Mouse (Mus musculus) MEL (cell line): Measurements from ENCODE around the gene Dnm1. TPM values are rescaled to one million over a fixed set of nuclear protein-coding genes. Genes with fewer than 3 reads are reported as not detected.

Source experiments
- DNase-seq: peaks from one replicate; pipeline ENCODE4 v3.0.0; 2011; ENCODE audit warnings: low read depth, low spot score
- H3K27ac ChIP-seq: 2 replicates; pipeline ENCODE4 v1.5.1; 2012; ENCODE audit warnings: low read depth, mild to moderate bottlenecking, control low read depth, low read length, moderate library complexity; ENCODE audit not compliant: control insufficient read depth
- H3K27me3 ChIP-seq, 2 experiments: fragments of 150-350 bp in 1 of 2; sonication (generic) in 1 of 2; 2 replicates each; pipeline ENCODE4 v1.6.1; 2012; ENCODE audit warnings: low read length in 2 of 2, mild to moderate bottlenecking in 2 of 2, improper control_type of control experiment in 1 of 2, moderate library complexity in 1 of 2; ENCODE audit not compliant: insufficient read depth in 2 of 2, control insufficient read depth in 1 of 2
- H3K36me3 ChIP-seq, 2 experiments: 2 replicates each; pipeline ENCODE4 v1.6.1; 2012 to 2014; ENCODE audit warnings: low read length in 2 of 2, improper control_type of control experiment in 1 of 2, inconsistent platforms in 1 of 2, mild to moderate bottlenecking in 1 of 2; ENCODE audit not compliant: insufficient read depth in 2 of 2, control insufficient read depth in 1 of 2
- H3K4me1 ChIP-seq, 2 experiments: fragments of 150-350 bp in 1 of 2; sonication (generic) in 1 of 2; 2 replicates each; pipeline ENCODE4 v1.6.1; 2012; ENCODE audit warnings: low read length in 2 of 2, improper control_type of control experiment in 1 of 2, mild to moderate bottlenecking in 1 of 2; ENCODE audit not compliant: insufficient read depth in 2 of 2, control insufficient read depth in 1 of 2
- H3K4me3 ChIP-seq, 2 experiments: fragments of 150-350 bp in 1 of 2; sonication (generic) in 1 of 2; 2 replicates each; pipeline ENCODE4 v1.5.1; 2012; ENCODE audit warnings: low read depth in 2 of 2, low read length in 2 of 2, mild to moderate bottlenecking in 2 of 2, moderate library complexity in 2 of 2, control low read depth in 1 of 2, improper control_type of control experiment in 1 of 2; ENCODE audit not compliant: control insufficient read depth in 1 of 2, insufficient read depth in 1 of 2
- H3K79me2 ChIP-seq: 2 replicates; pipeline ENCODE4 v1.6.1; 2012; ENCODE audit warnings: mild to moderate bottlenecking, low read length, moderate library complexity; ENCODE audit not compliant: control insufficient read depth, poor library complexity, insufficient read depth
- H3K9ac ChIP-seq: 2 replicates; pipeline ENCODE4 v1.6.1; 2012; ENCODE audit warnings: low read depth, mild to moderate bottlenecking, control low read depth, low read length, moderate library complexity; ENCODE audit not compliant: control insufficient read depth, poor library complexity, severe bottlenecking
- H3K9me3 ChIP-seq: fragments of 150-350 bp; sonication (generic); replicated peaks from 2 replicates; pipeline ENCODE4 v1.6.1; 2012; ENCODE audit warnings: mild to moderate bottlenecking, low read length, improper control_type of control experiment, moderate library complexity; ENCODE audit not compliant: insufficient read depth
- CHD1 ChIP-seq: IDR thresholded peaks from 2 replicates; pipeline ENCODE4 v1.6.1; 2012; ENCODE audit warnings: low read depth, mild to moderate bottlenecking, inconsistent platforms, low read length, improper control_type of control experiment
- CHD2 ChIP-seq: IDR thresholded peaks from 2 replicates; pipeline ENCODE4 v1.6.1; 2011; ENCODE audit warnings: low read length, improper control_type of control experiment
- CTCF ChIP-seq, 3 experiments: IDR thresholded peaks in 2 of 3; conservative IDR thresholded peaks in 1 of 3; 2 replicates each; pipeline ENCODE4 v1.5.1; 2011 to 2012; ENCODE audit warnings: low read length in 3 of 3, low read depth in 2 of 3, mild to moderate bottlenecking in 2 of 3, improper control_type of control experiment in 1 of 3, inconsistent platforms in 1 of 3, mixed read lengths in 1 of 3, moderate library complexity in 1 of 3; ENCODE audit not compliant: control insufficient read depth in 1 of 3, insufficient read depth in 1 of 3, poor library complexity in 1 of 3, severe bottlenecking in 1 of 3
- E2F4 ChIP-seq: IDR thresholded peaks from 2 replicates; pipeline ENCODE4 v1.6.1; 2011; ENCODE audit warnings: low read depth, low read length, improper control_type of control experiment, borderline replicate concordance
- ELF1 ChIP-seq: IDR thresholded peaks from 2 replicates; pipeline ENCODE4 v1.6.1; 2014; ENCODE audit warnings: low read depth, mild to moderate bottlenecking, inconsistent platforms, low read length, improper control_type of control experiment, moderate library complexity
- KAT2A ChIP-seq: conservative IDR thresholded peaks from 2 replicates; pipeline ENCODE4 v1.6.1; 2012; ENCODE audit warnings: low read depth, low read length, improper control_type of control experiment, inconsistent platforms
- MAFK ChIP-seq: IDR thresholded peaks from 2 replicates; pipeline ENCODE4 v1.6.1; 2011; ENCODE audit warnings: low read depth, mild to moderate bottlenecking, low read length, improper control_type of control experiment, borderline replicate concordance
- NELFE ChIP-seq: IDR thresholded peaks from 2 replicates; pipeline ENCODE4 v1.6.1; 2011; ENCODE audit warnings: low read depth, low read length, improper control_type of control experiment
- NRF1 ChIP-seq: IDR thresholded peaks from 2 replicates; pipeline ENCODE4 v1.6.1; 2014; ENCODE audit warnings: low read depth, mild to moderate bottlenecking, inconsistent platforms, low read length, improper control_type of control experiment, moderate library complexity; ENCODE audit not compliant: poor library complexity, insufficient read depth, severe bottlenecking
- POLR2A ChIP-seq, 2 experiments: IDR thresholded peaks; 2 replicates each; pipeline ENCODE4 v1.6.1; 2011 to 2012; ENCODE audit warnings: low read length in 2 of 2, mild to moderate bottlenecking in 2 of 2, control low read depth in 1 of 2, improper control_type of control experiment in 1 of 2, low read depth in 1 of 2, moderate library complexity in 1 of 2; ENCODE audit not compliant: control insufficient read depth in 1 of 2, insufficient read depth in 1 of 2, poor library complexity in 1 of 2
- SIN3A ChIP-seq: IDR thresholded peaks from 2 replicates; pipeline ENCODE4 v1.6.1; 2012; ENCODE audit warnings: low read length, improper control_type of control experiment, inconsistent platforms
- TCF12 ChIP-seq: IDR thresholded peaks from 2 replicates; pipeline ENCODE4 v1.6.1; 2014; ENCODE audit warnings: low read depth, mild to moderate bottlenecking, inconsistent platforms, low read length, improper control_type of control experiment, moderate library complexity
- ZC3H11A ChIP-seq: IDR thresholded peaks from 2 replicates; pipeline ENCODE4 v1.6.1; 2012; ENCODE audit warnings: low read depth, mild to moderate bottlenecking, inconsistent platforms, low read length, improper control_type of control experiment
- ZMIZ1 ChIP-seq: IDR thresholded peaks from 2 replicates; pipeline ENCODE4 v1.6.1; 2012; ENCODE audit warnings: low read depth, mild to moderate bottlenecking, inconsistent platforms, low read length, improper control_type of control experiment, moderate library complexity
- polyA plus RNA-seq, 2 experiments: library from polyadenylated mRNA; stranded (reverse) in 1 of 2; unstranded in 1 of 2; fragments of >175 nt in 1 of 2; fragments of >200 nt in 1 of 2; gene quantifications; 2 replicates each; pipeline versions ENCODE4 v1.2.1 to v1.2.4; 2012; ENCODE audit warnings: low replicate concordance in 2 of 2, low read depth in 1 of 2; ENCODE audit not compliant: insufficient read length in 2 of 2, insufficient read depth in 1 of 2, missing spikeins in 1 of 2
- total RNA-seq: library from RNA; depleted of rRNA; stranded (reverse); fragments of 300-350 nt; gene quantifications from 2 replicates; pipeline ENCODE4 v1.2.3, GENCODE M21; 2012

The Dnm1 gene
- total and polyA plus RNA-seq, 3 experiments, result 0.42 to 5.0 TPM; not detected in 1

DNA sequence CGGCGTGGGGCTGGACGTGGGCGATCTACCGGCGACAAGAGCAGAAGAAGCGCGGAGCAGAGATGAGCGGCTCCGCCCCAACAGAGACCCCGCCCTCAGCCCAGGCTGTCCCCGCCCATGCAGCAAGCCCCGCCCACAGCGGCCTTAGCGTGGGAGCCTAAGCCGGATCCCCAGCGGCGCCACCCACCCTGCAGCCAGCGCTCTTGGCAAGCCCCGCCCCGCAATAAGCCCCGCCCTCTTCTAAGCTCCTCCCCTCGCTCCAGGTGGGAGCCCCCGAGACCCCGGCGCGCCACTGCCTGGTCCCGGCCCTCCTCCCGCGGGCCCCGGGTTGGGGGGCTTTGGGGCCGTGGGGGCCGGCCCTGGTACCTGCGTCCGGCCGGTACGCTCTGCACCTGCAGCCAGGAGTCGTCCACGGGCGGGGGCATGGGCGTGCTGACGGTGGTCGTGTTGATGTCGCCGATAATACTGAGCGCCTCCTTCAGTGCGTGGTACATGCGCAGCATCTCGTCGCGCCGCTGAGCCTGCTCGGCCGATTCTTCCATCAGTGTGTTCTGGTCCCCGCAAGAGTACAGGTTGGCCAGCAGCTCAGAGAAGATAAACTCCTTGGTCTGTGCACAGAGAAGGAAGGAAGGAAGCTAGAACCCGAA lies 40.7 kb downstream of the Dnm1 start:
- peak; percentile 88 for DNase-seq
- no peak overlapping the region for H3K27ac ChIP-seq
- peaks cover 2 to 3% of the 10 kb centered on the region in 2 experiments; a peak in 2 of 4 replicates for H3K4me1 ChIP-seq
- no peaks in the 10 kb centered on the region for H3K9me3 ChIP-seq
- no peaks in the 10 kb centered on the region for H3K36me3 ChIP-seq
- peak overlapping the region; percentile 6 to 47; a peak in 3 of 4 replicates for H3K4me3 ChIP-seq
- H3K9ac ChIP-seq, result peak overlapping the region; percentile 46
- H3K27me3 ChIP-seq, result no peaks in the 10 kb centered on the region
- no peaks in the 10 kb centered on the region for H3K79me2 ChIP-seq
- peak; percentile 44; the same call in 1 of the 2 replicates for TF ChIP-seq NRF1
- TF ChIP-seq KAT2A, result no peak
- no peak for TF ChIP-seq TCF12
- TF ChIP-seq CHD1, result no peak
- no peak for TF ChIP-seq NELFE
- no peak for TF ChIP-seq SIN3A
- TF ChIP-seq E2F4, result no peak
- TF ChIP-seq POLR2A (IDR thresholded peaks at IDR 0.05; ENCODE audit: control insufficient read depth in 1 of 2, insufficient read depth in 1 of 2, low read depth in 1 of 2, low read length in 2 of 2, poor library complexity in 1 of 2), result peak in 1 of 2 experiments; percentile 39; a peak in 1 of 4 replicates
- no peak for TF ChIP-seq CTCF (IDR thresholded peaks at IDR 0.05 in 2 of 3, conservative IDR thresholded peaks at IDR 0.05 in 1 of 3; ENCODE audit: control insufficient read depth in 1 of 3, insufficient read depth in 1 of 3, low read depth in 2 of 3, low read length in 3 of 3, poor library complexity in 1 of 3, severe bottlenecking in 1 of 3)

DNA sequence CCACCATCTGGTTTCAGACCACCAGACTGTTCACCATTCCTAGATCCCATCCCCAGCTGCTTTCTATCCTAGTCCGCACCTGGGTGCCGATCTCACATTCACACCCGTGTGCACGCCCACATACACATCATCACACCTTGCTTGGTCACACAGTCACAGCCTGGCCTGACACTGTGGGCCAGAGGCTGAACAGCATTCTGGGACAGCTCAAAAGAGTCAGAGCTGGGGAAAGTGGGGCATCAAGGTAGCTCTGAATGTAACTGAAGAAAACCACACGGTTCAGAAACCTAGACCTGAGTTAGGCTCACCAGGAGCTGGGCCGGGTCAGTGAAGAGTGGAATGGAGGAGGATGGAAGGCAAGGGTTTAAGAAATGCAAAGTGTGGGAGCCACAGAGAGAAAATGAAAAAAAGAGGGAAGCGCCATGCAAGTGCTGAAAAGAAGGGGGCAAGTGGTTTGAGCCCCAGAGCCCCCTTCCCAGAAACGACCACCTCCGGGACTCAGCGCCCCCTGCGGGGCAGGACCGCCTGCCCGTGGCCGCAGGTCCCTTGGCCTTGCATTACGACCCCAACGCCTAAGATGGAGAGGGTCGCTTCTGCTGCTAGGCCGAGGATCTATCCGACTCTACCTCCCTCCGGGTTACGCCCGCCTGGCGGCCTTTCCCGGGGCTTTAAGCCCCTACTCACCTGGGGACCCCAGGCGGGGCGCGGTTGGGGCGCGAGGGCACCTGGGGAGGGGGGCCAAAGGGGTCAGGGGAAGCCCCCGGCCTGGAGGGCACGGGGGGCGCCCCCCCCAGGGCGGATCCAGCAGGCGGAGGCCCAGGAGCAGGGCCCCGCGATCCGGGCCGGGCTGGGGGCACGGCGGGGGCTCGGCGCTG lies 41.5 kb downstream of the Dnm1 start:
- Histone ChIP-seq H3K4me3 (peak overlapping the region; percentile 43 to 78), H3K27ac (no peak overlapping the region), H3K9me3 (no peaks in the 10 kb centered on the region), H3K27me3 (no peaks in the 10 kb centered on the region), H3K4me1 (peaks cover 2 to 3% of the 10 kb centered on the region in 2 experiments; a peak in 2 of 4 replicates), H3K36me3 (no peaks in the 10 kb centered on the region), H3K79me2 (no peaks in the 10 kb centered on the region), H3K9ac (peak overlapping the region; percentile 46)
- peak; percentile 23 for DNase-seq
- TF ChIP-seq CHD2, result no peak
- TF ChIP-seq MAFK, result no peak
- no peak for TF ChIP-seq ELF1
- no peak for TF ChIP-seq ZC3H11A
- TF ChIP-seq CTCF (IDR thresholded peaks at IDR 0.05 in 2 of 3, conservative IDR thresholded peaks at IDR 0.05 in 1 of 3; ENCODE audit: control insufficient read depth in 1 of 3, insufficient read depth in 1 of 3, low read depth in 2 of 3, low read length in 3 of 3, poor library complexity in 1 of 3, severe bottlenecking in 1 of 3), result peak in 1 of 3 experiments; percentile 30; a peak in 2 of 6 replicates
- no peak for TF ChIP-seq ZMIZ1
